Mouse (Mus musculus) C2C12 (cell line): ENCODE data around the gene Vps25.

Source experiments
- CEBPB ChIP-seq: IDR thresholded peaks from one replicate; pipeline ENCODE4 v1.6.1; 2011; ENCODE audit warnings: low read depth, mild to moderate bottlenecking, control low read depth, moderate library complexity
- CTCF ChIP-seq: IDR thresholded peaks from one replicate; pipeline ENCODE4 v1.5.1; 2011; ENCODE audit not compliant: control insufficient read depth, insufficient read depth, insufficient read length
- MAX ChIP-seq: IDR thresholded peaks from one replicate; pipeline ENCODE4 v1.6.1; 2011; ENCODE audit warnings: mild to moderate bottlenecking, control low read depth
- MYOG ChIP-seq: IDR thresholded peaks from one replicate; pipeline ENCODE4 v1.6.1; 2011; ENCODE audit not compliant: control insufficient read depth, insufficient read length; ENCODE audit errors: extremely low read depth
- USF1 ChIP-seq: IDR thresholded peaks from one replicate; pipeline ENCODE4 v1.6.1; 2011; ENCODE audit warnings: low read depth, mild to moderate bottlenecking, control low read depth, moderate library complexity

- no peak for TF ChIP-seq CTCF
- no peak for TF ChIP-seq MAX
- no peak for TF ChIP-seq CEBPB
- TF ChIP-seq USF1, result no peak
- no peak for TF ChIP-seq MYOG
Measured at GRCm38 (mm10) chr11:101246702-101247012, 6.8 kb upstream of the Vps25 start.
